8 mouse cellular contexts compared by ENCODE assay signal in the genomic region with DNA sequence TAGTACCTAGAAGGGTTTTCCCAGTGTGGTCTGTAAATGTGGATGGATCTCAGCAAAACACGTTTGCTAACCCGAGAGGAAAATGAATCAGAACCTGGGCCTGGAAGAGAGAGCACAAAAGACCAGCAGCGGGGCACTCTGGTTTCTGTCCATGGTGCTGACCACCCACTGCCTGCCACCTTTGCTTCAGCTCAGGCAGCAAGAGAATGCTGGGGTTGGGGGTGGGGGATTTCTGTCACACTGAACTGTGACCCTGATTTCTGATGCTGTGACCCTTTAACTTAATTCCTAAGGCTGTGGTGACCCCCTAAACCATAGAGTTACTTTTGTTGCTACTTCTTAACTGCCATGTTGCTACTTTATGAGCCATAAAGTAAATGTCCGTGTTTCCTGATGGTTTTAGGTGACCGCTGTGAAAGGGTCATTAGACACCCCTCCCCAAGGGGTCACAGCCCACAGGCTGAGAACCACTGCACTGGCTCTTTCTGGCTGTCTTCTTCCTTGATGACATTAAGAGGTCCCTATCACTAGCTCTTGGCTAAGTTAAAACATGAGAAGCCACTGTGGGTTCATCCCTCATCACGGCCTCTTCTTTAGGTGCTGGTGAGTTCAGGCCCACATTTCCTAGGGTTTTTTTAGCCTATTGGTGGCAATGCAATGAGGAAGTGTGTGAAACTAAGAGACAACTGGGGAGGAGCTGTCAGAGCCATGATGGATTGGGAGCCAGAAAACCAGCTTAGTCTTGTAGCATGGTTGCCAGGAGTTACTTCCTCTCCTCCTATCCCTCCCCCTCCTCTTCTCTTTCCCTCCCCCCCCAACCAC.
A peak's percentile ranks its signal among the peaks of the same experiment; 100 is the strongest.
DNase-seq lines count a peak whose midpoint lies in the region; ATAC-seq and TF ChIP-seq lines count a peak whose summit lies in the region.

No protein-coding gene starts in this region.

- H3K27ac ChIP-seq in kidney, embryonic 16.5 days (ENCODE audit: low read length): no peak overlapping the region
- no peak overlapping the region for H3K27ac ChIP-seq in left cerebral cortex, adult 2 months

- no peak overlapping the region for H3K4me2 ChIP-seq in kidney, embryonic 16.5 days (replicated peaks; ENCODE audit: low read depth, low read length)

- intact Hi-C loops in left cerebral cortex, adult 2 months (cut with DNase I): no loop called here

- no peak for DNase-seq in frontal cortex, postnatal 10 days (ENCODE audit: low spot score in 2 of 2)
- peak; percentile 19 for DNase-seq in urinary bladder, postnatal 25 days (ENCODE audit: low spot score)
- no peak for DNase-seq in urinary bladder, postnatal 4 days (ENCODE audit: low spot score in 2 of 2)
- DNase-seq in thymus, postnatal 0 days (ENCODE audit: low spot score): peak; percentile 12
- no peak for DNase-seq in left cerebral cortex, adult 2 months (ENCODE audit: extremely low spot score in 1 of 2, low spot score in 2 of 2)
- no peak for DNase-seq in cerebellum, adult 11-12 months

- H3K9ac ChIP-seq in kidney, embryonic 16.5 days (replicated peaks; ENCODE audit: low read length): no peak overlapping the region

- H3K9me3 ChIP-seq in kidney, embryonic 16.5 days (ENCODE audit: low read length): no peaks in the 10 kb centered on the region

- H3K36me3 ChIP-seq in kidney, embryonic 16.5 days (ENCODE audit: insufficient read depth, low read length): no peaks in the 10 kb centered on the region

- H3K4me3 ChIP-seq in kidney, embryonic 16.5 days (ENCODE audit: low read length): no peak overlapping the region
- no peak overlapping the region for H3K4me3 ChIP-seq in left cerebral cortex, adult 2 months

- no peaks in the 10 kb centered on the region for H3K27me3 ChIP-seq in kidney, embryonic 16.5 days (ENCODE audit: insufficient read depth, low read length)

- TF ChIP-seq CTCF in left cerebral cortex, adult 2 months (IDR thresholded peaks at IDR 0.05): no peak

- peaks cover 5% of the 10 kb centered on the region for H3K4me1 ChIP-seq in kidney, embryonic 16.5 days (ENCODE audit: insufficient read depth, low read length)

- ATAC-seq in frontal cortex, adult (ENCODE audit: low TSS enrichment): peak; percentile 31; the same call in 1 of the 2 replicates
- ATAC-seq in kidney, embryonic 16.5 days (ENCODE audit: low FRiP score, low TSS enrichment): peak; percentile 55; the same call in 1 of the 2 replicates

- 4% methylated on average over 6 of the region's 6 CpGs for WGBS in kidney, embryonic 16.5 days

Comparison
In these comparisons a context has a peak if more than half of its experiments do, and no peak if none do; other contexts are left out.
1. DNase-seq: peak in urinary bladder, postnatal 25 days (single experiment) and thymus, postnatal 0 days (single experiment); none in frontal cortex, postnatal 10 days (0 of 2), urinary bladder, postnatal 4 days (0 of 2), left cerebral cortex, adult 2 months (0 of 2) and cerebellum, adult 11-12 months (single experiment).